Mouse (Mus musculus) inflammation-experienced regulatory T-cells (primary cell): ENCODE data around the gene Gm20828. TPM values are rescaled to one million over a fixed set of nuclear protein-coding genes. Genes with fewer than 3 reads are reported as not detected.

ENCODE experiments used
- polyA plus RNA-seq, 2 experiments: library from polyadenylated mRNA; unstranded; fragments of 100-300 nt; shearing (Covaris generic); gene quantifications; one replicate each; pipeline ENCODE4 v1.2.1; 2017

Gene Gm20828
- polyA plus RNA-seq = not detected

GRCm38 (mm10) chrY:11199274-11199673 is at the start of gene Gm20828:
Gene Gm20828 (minus strand): TSS chrY:11199374.

